Mouse (Mus musculus): ENCODE measurements at regions not wholly inside any gene's neighbourhood (a gene's known extent, or its start where the extent isn't known, plus 50 kb on each side); places are given as distances from the start of the nearest gene placed in this dataset.

DNA sequence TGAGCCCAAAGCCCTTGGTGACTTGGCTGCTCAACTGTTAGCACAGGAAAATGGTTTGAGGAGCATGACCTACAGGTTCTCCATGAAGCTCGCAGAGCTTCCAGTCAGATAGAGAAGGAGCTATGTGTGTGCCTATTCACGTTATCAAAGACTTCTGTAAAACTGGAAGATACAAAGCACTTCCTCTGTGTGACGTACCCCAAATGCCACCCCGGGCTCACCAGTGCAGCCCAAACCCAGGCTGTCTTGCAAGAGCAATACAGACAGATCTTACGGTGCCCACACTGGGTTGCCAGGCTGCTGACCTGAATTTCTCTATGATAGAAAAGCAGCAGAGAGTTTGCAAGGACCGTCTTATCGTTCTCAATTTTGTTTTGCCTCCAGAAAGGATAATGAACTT, 78.1 kb upstream of the Foxo1 start:
- H3K9ac ChIP-seq (ENCODE audit: low read length), result no peak overlapping the region

DNA sequence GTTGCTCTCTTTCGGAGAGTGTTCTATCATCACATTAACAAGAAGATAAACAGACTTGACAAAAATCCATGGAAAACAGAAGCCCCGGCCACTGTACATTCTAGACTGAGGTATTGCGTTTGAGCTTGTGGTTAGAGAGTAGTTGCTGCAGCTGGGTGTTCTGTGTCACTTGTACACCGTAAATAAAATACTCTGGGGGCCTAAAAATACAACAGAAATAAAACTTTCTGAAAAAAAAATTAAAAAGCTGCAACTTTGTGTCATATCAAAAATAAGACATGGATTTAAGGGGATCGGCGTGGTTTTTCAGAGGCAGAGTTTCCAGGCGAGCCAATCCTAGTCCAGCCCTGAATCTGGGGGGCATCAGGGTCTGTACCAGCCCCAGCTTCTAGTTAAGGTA, 75.1 kb upstream of the Foxo1 start:
- Histone ChIP-seq H3K36me3 (ENCODE audit: control insufficient read depth, insufficient read depth) (no peaks in the 10 kb centered on the region), H3K9me3 (replicated peaks; ENCODE audit: control insufficient read depth, low read length) (no peaks in the 10 kb centered on the region), H3K4me1 (ENCODE audit: control insufficient read depth, insufficient read depth, low read length) (peaks cover 10% of the 10 kb centered on the region), H3K4me3 (ENCODE audit: low read length) (no peak overlapping the region), H3K9ac (ENCODE audit: low read length) (no peak overlapping the region), H3K4me2 (ENCODE audit: low read depth, low read length) (no peak overlapping the region), H3K27ac (ENCODE audit: low read length) (no peak overlapping the region), H3K27me3 (ENCODE audit: control insufficient read depth, insufficient read depth, low read length) (no peaks in the 10 kb centered on the region)
- WGBS, result 62% methylated on average over 7 of the region's 7 CpGs
- ATAC-seq (replicated peaks; ENCODE audit: extremely low read depth, insufficient read depth, low FRiP score), result no peak

More for the DNA sequence above, 78.1 kb upstream of the Foxo1 start:
- no peak overlapping the region for H3K27ac ChIP-seq (ENCODE audit: low read length)
- no peaks in the 10 kb centered on the region for H3K36me3 ChIP-seq (ENCODE audit: control insufficient read depth, insufficient read depth)
- no peaks in the 10 kb centered on the region for H3K27me3 ChIP-seq (ENCODE audit: control insufficient read depth, insufficient read depth, low read length)
- no peaks in the 10 kb centered on the region for H3K4me1 ChIP-seq (ENCODE audit: control insufficient read depth, insufficient read depth, low read length)
- H3K4me3 ChIP-seq (ENCODE audit: low read length), result no peak overlapping the region
- H3K9me3 ChIP-seq (replicated peaks; ENCODE audit: control insufficient read depth, low read length), result no peaks in the 10 kb centered on the region
- 71% methylated on average over 7 of the region's 7 CpGs for WGBS
- no peak for ATAC-seq (replicated peaks; ENCODE audit: extremely low read depth, insufficient read depth, low FRiP score)
- no peak overlapping the region for H3K4me2 ChIP-seq (ENCODE audit: low read depth, low read length)

DNA sequence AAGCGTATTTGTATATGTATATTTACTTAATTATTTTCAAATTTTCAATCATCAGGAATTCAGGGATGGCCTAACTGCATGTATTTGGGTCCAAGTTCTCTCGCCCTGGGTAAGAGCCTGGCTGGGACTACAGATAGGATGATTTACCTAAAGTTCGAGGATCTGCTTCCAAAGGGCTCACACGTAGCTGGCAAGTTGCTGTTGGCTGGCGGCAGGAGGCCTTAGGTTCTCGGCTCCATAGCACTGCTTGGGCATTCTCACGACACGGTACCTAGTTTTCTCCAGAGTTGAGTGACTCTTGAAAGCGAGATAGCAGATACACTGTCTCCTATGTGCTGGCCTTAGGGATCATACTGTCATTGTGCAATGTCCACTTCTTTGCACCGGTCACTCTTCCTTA, 73.9 kb upstream of the Foxo1 start:
- H3K4me3 ChIP-seq (ENCODE audit: low read length), result no peak overlapping the region

DNA sequence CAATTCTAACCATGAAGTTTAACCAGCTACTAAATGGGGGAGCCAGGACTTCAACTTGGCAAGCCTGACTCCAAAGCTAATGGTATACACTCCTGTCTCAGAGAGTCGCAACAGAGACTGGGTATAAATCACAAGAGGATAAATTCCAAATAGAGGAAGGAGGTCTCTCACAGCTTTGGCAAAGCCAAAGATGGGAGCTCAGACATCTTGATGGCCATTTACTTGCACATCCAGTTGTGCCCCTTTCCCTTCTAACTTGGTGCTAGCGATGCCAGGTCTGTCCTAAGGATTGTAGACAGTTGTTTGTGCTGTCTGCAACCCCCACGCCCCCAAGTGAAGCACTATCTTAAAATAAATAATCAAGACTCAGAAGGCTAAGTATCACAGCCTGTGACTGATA, 72.7 kb upstream of the Foxo1 start:
- peak overlapping the region; percentile 80 for H3K9ac ChIP-seq (ENCODE audit: low read length)
- H3K27ac ChIP-seq (ENCODE audit: low read length), result no peak overlapping the region
- H3K4me2 ChIP-seq (ENCODE audit: low read depth, low read length), result peak overlapping the region; percentile 85
- H3K4me1 ChIP-seq (ENCODE audit: control insufficient read depth, insufficient read depth, low read length), result peaks cover 20% of the 10 kb centered on the region
- no peaks in the 10 kb centered on the region for H3K36me3 ChIP-seq (ENCODE audit: control insufficient read depth, insufficient read depth)
- ATAC-seq (replicated peaks; ENCODE audit: extremely low read depth, insufficient read depth, low FRiP score), result no peak
- 67% methylated on average over 3 of the region's 3 CpGs for WGBS
- no peaks in the 10 kb centered on the region for H3K27me3 ChIP-seq (ENCODE audit: control insufficient read depth, insufficient read depth, low read length)
- H3K4me3 ChIP-seq (ENCODE audit: low read length), result no peak overlapping the region
- no peaks in the 10 kb centered on the region for H3K9me3 ChIP-seq (replicated peaks; ENCODE audit: control insufficient read depth, low read length)

More for the DNA sequence above, 73.9 kb upstream of the Foxo1 start:
- 83% methylated on average over 10 of the region's 10 CpGs for WGBS
- H3K4me2 ChIP-seq (ENCODE audit: low read depth, low read length), result no peak overlapping the region
- H3K36me3 ChIP-seq (ENCODE audit: control insufficient read depth, insufficient read depth), result no peaks in the 10 kb centered on the region
- H3K9me3 ChIP-seq (replicated peaks; ENCODE audit: control insufficient read depth, low read length), result no peaks in the 10 kb centered on the region
- H3K27ac ChIP-seq (ENCODE audit: low read length), result no peak overlapping the region
- peaks cover 16% of the 10 kb centered on the region for H3K4me1 ChIP-seq (ENCODE audit: control insufficient read depth, insufficient read depth, low read length)
- H3K27me3 ChIP-seq (ENCODE audit: control insufficient read depth, insufficient read depth, low read length), result no peaks in the 10 kb centered on the region
- no peak overlapping the region for H3K9ac ChIP-seq (ENCODE audit: low read length)
- ATAC-seq (replicated peaks; ENCODE audit: extremely low read depth, insufficient read depth, low FRiP score), result no peak

DNA sequence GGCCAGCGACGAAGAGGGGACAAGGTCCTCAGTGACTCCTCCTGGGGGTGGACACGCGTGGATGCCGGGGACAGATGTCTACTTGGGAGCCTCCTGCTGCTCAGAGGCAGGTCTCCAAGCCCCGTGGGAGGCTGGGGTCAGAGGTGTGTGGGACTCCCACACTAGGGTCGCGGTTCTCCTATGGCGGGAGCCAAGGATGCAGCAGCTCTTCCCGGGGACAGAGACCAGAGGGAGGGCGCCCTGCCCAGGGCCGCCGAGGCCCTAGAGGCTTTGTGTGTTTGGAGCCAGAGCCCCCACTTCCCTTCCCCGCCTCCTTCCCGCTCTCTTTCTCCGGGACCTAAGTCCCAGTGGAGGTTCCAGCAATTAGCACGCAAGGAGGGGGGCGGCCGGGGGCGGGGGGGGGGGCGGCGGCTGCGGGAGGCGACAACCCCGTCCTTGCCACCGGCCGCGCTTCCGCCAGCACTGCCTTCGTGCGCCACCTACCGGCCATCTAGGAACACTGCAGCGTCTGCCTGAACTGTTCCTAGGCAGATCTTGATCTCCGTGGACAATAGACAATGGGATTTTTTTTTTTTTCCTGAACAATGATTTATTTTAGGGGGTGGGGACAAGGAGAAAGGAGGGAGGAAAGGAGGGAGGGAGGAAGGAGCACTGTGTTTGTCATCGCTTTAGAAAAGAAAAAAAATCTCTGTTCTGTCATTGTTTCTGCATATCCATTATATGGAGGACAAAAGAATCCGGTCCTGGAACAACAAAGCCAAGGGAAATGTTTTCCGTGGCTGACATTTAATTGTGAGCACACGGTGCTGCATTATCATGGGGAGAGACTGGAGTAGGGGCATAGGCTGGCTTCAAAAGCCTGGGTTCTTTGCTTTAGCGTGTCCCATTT, 71.8 kb upstream of the Foxo1 start:
- Histone ChIP-seq H3K4me3 (ENCODE audit: low read length) (peak overlapping the region; percentile 50), H3K36me3 (ENCODE audit: control insufficient read depth, insufficient read depth) (no peaks in the 10 kb centered on the region), H3K4me2 (ENCODE audit: low read depth, low read length) (peak overlapping the region; percentile 85), H3K27me3 (ENCODE audit: control insufficient read depth, insufficient read depth, low read length) (no peaks in the 10 kb centered on the region), H3K4me1 (ENCODE audit: control insufficient read depth, insufficient read depth, low read length) (peaks cover 20% of the 10 kb centered on the region), H3K9ac (ENCODE audit: low read length) (peak overlapping the region; percentile 80), H3K27ac (ENCODE audit: low read length) (peak overlapping the region; percentile 48), H3K9me3 (replicated peaks; ENCODE audit: control insufficient read depth, low read length) (no peaks in the 10 kb centered on the region)
- 5% methylated on average over 36 of the region's 39 CpGs for WGBS
- peak; percentile 65 for ATAC-seq (replicated peaks; ENCODE audit: extremely low read depth, insufficient read depth, low FRiP score)

DNA sequence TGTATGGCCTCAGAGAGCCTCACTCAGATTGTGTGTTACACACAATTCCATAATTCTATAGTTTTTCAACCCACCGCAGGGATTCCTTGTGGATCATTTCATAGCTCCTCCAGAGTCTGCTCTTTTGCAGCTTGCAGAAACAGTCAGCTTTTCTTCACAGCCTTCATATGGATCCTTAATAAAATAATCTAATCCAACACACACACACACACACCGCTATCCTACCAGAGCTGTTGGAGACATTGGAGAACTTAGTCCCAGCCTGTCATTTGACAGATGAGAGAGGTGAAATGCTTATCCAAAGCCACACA, 71.2 kb upstream of the Foxo1 start:
- 65% methylated on average over 2 of the region's 2 CpGs for WGBS
- Histone ChIP-seq H3K27ac (ENCODE audit: low read length) (peak overlapping the region; percentile 48), H3K4me3 (ENCODE audit: low read length) (no peak overlapping the region), H3K4me2 (ENCODE audit: low read depth, low read length) (peak overlapping the region; percentile 85), H3K9ac (ENCODE audit: low read length) (0 out of 2 replicates have a peak overlapping the region, but pooled peaks have one; percentile 31), H3K27me3 (ENCODE audit: control insufficient read depth, insufficient read depth, low read length) (no peaks in the 10 kb centered on the region), H3K9me3 (replicated peaks; ENCODE audit: control insufficient read depth, low read length) (no peaks in the 10 kb centered on the region), H3K4me1 (ENCODE audit: control insufficient read depth, insufficient read depth, low read length) (peaks cover 20% of the 10 kb centered on the region), H3K36me3 (ENCODE audit: control insufficient read depth, insufficient read depth) (no peaks in the 10 kb centered on the region)
- no peak for ATAC-seq (replicated peaks; ENCODE audit: extremely low read depth, insufficient read depth, low FRiP score)

DNA sequence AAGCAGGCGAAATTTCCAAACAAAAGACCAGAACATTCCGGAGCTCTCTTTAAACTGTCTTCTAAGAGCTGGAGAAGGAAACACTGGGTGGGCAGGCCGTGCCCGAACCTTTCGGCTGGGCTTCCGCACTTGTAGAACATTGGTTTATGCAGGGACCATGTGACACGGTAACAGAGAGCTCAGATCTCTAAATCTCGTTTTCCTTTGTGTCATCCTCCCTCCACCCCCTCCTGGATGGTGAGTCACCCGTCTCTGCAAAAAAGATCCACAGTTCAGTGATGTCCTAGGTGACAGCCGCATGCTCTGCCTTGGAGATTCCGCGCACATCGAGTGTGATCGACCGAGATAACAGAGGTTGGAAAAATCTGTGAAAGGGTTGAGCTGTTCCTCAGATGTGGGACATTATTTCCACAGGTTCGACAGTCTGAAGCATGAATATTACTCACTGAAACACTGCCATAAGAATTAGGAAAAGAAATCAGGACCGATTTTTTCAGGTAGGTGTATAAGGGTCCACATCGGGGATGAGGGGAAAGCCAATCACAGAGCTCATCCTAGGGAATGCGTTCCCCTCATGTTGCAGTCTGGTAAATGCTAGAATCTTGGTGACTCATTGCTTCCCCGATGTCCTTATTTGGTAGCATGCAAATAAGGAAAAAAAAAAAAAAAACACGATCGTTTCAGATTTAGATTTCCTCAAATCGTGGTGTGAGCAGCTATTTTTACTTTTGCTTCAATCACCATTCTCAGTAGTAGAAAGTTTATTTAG, 70.0 kb upstream of the Foxo1 start:
- Histone ChIP-seq H3K27ac (ENCODE audit: low read length) (peak overlapping the region; percentile 5; the same call in 1 of the 2 replicates), H3K27me3 (ENCODE audit: control insufficient read depth, insufficient read depth, low read length) (no peaks in the 10 kb centered on the region), H3K4me3 (ENCODE audit: low read length) (peak overlapping the region; percentile 28), H3K4me1 (ENCODE audit: control insufficient read depth, insufficient read depth, low read length) (peaks cover 20% of the 10 kb centered on the region), H3K4me2 (ENCODE audit: low read depth, low read length) (peak overlapping the region; percentile 52), H3K9me3 (replicated peaks; ENCODE audit: control insufficient read depth, low read length) (no peaks in the 10 kb centered on the region), H3K36me3 (ENCODE audit: control insufficient read depth, insufficient read depth) (no peaks in the 10 kb centered on the region), H3K9ac (ENCODE audit: low read length) (peak overlapping the region; percentile 6; the same call in 1 of the 2 replicates)
- no peak for ATAC-seq (replicated peaks; ENCODE audit: extremely low read depth, insufficient read depth, low FRiP score)
- 44% methylated on average over 23 of the region's 23 CpGs for WGBS

DNA sequence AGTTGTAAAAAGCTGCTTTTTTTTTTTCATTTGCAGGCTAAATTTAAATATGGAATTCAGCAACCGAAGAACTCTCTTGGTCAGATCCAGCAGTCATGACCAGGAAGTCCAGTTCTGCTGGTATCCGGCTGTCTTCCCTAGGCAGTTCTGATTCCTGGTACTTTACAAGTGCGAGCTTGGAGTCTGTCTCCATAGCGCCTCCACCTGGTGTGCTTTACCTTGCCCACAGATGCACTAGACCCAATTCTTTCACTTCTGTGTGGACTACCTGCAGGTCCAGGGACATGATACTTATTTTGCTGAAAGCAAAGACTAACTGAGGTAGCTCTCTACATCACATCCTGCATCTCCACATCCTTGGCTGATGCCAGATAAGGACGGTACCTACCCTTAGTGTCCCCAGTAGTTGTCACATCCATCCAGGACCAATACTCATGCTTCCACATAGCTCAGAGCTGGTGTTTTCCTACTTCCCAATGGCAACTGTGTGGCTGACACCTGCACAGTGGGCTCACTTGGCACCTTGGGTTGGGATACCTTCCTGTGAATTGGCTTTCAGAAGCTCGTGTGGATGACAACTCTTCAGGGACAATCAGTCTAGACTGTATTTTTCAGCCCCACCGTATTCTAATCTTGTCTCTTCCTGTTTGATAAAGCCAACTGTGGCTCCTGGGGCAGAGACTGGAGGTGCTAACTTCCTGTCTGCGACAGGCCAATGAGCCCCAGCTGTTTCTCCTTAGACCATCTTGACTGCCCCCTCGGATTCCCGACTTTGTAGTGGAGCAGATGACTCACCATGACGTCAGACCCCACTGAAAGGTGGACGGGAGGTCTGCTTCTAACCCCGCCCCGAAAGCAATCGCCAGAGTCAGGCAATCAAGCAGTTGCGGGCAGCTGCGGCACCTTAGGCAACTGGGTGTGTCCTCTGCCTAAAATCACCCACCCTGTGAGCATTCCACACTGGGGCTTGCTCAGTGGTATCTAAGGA, 69.1 kb upstream of the Foxo1 start:
- no peak for ATAC-seq (replicated peaks; ENCODE audit: extremely low read depth, insufficient read depth, low FRiP score)
- Histone ChIP-seq H3K4me2 (ENCODE audit: low read depth, low read length) (peak overlapping the region; percentile 52), H3K27ac (ENCODE audit: low read length) (no peak overlapping the region; the same call in 1 of the 2 replicates), H3K27me3 (ENCODE audit: control insufficient read depth, insufficient read depth, low read length) (no peaks in the 10 kb centered on the region), H3K4me3 (ENCODE audit: low read length) (peak overlapping the region; percentile 28), H3K4me1 (ENCODE audit: control insufficient read depth, insufficient read depth, low read length) (peaks cover 20% of the 10 kb centered on the region), H3K36me3 (ENCODE audit: control insufficient read depth, insufficient read depth) (no peaks in the 10 kb centered on the region), H3K9ac (ENCODE audit: low read length) (no peak overlapping the region), H3K9me3 (replicated peaks; ENCODE audit: control insufficient read depth, low read length) (no peaks in the 10 kb centered on the region)
- 31% methylated on average over 17 of the region's 17 CpGs for WGBS

Measured in heart, embryonic 16.5 days (tissue).